Mouse (Mus musculus): Measurements from ENCODE around the gene Pros1.

Pros1 gene

GRCm38 (mm10) chr16:62854191-62855068 lies at the start of gene Pros1:
TSS of gene Pros1 (plus strand) at chr16:62854307.
- DNase-seq (ENCODE audit: low read depth, low spot score), result peak; percentile 35

- no peak for DNase-seq (ENCODE audit: low read depth, low spot score)
Measured at GRCm38 (mm10) chr16:62804621-62805020, 49.5 kb upstream of the Pros1 start.

DNA sequence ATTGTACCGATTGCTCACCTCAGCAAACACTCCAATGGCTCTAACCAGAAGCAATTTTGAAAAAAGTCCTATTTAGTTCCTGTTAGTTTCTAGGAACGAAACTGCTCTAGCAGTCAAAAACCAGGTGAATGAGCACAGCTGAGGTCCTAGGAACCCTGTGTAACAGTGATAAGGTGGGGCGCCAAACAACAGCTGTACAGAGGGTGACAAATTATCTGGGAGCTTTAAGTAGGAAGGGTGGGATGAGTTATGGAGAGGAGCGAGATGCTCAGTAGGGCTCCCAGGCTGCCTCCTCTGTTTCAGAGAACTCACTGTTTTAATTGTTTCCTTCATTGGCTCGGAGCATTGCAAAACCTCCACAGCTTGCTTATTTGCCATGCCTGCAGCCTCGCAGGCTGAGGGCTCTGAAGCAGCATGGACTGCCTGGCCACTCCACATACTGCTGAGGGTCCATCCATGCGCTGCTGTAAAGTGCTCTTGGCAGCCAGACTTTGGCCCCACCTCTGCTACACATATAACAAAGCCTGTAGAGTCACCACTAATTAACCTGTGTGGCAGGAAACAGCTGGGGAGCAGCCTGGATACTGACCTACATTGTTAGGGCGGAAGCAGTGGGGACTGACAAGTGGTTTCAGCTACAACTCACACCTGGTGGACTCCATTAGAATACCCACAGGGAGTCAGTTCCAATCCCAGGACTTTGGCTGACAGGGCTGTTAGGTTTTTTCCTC lies 46.7 kb upstream of the Pros1 start:
- DNase-seq (ENCODE audit: low read depth, low spot score), result no peak

DNA sequence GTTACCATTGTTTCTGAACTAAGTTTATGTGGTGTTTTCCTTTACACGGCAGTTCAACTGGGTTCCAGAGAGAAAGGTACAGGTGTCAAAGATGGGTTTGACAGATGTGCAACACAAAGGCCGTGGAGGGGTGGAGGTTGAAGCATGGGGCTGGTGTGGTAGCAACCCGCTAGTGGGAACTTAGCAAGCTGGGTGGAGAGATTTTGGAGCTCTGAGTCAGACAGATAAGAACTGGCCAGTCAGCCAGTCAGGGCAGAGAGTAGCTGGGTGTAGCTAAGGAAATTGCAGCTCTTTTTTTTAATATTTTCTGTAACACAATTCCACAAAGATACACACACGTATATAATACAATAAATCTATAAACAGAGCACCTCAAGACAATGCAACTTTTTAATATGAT lies 43.3 kb upstream of the Pros1 start:
- DNase-seq (ENCODE audit: low read depth, low spot score), result no peak

GRCm38 (mm10) chr16:62813790-62814189 lies 40.3 kb upstream of the Pros1 start:
- DNase-seq (ENCODE audit: low read depth, low spot score), result no peak

GRCm38 (mm10) chr16:62814491-62814890 lies 39.6 kb upstream of the Pros1 start, which contains the start of gene Stx19:
TSS of gene Stx19 (plus strand) at chr16:62814676.
- DNase-seq (ENCODE audit: low read depth, low spot score), result no peak

DNA sequence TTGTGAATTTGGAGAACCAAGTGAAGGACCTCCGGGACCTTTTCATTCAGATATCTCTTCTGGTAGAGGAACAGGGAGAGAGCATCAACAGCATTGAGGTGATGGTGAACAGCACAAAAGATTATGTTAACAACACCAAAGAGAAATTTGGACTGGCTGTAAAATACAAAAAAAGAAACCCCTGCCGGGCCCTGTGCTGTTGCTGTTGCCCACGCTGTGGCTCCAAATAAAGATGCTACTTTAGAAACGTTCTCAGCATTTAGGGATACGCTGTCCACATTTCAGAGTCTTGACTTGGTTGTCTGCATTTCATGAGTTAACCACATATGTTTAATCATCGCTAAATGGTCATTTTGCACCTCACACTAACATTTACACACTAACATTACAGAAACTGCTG lies 31.6 kb upstream of the Pros1 start:
- DNase-seq (ENCODE audit: low read depth, low spot score), result no peak

- peak; percentile 54 for DNase-seq (ENCODE audit: low read depth, low spot score)
Measured at GRCm38 (mm10) chr16:62826156-62827001, 27.7 kb upstream of the Pros1 start.

GRCm38 (mm10) chr16:62832027-62832426 lies 22.1 kb upstream of the Pros1 start:
- DNase-seq (ENCODE audit: low read depth, low spot score), result no peak

GRCm38 (mm10) chr16:62832481-62832880 lies 21.6 kb upstream of the Pros1 start:
- DNase-seq (ENCODE audit: low read depth, low spot score), result peak; percentile 78

- DNase-seq (ENCODE audit: low read depth, low spot score), result no peak
Measured at GRCm38 (mm10) chr16:62834016-62834735, 19.9 kb upstream of the Pros1 start.

GRCm38 (mm10) chr16:62845341-62845740 lies 8.8 kb upstream of the Pros1 start:
- no peak for DNase-seq (ENCODE audit: low read depth, low spot score)

DNA sequence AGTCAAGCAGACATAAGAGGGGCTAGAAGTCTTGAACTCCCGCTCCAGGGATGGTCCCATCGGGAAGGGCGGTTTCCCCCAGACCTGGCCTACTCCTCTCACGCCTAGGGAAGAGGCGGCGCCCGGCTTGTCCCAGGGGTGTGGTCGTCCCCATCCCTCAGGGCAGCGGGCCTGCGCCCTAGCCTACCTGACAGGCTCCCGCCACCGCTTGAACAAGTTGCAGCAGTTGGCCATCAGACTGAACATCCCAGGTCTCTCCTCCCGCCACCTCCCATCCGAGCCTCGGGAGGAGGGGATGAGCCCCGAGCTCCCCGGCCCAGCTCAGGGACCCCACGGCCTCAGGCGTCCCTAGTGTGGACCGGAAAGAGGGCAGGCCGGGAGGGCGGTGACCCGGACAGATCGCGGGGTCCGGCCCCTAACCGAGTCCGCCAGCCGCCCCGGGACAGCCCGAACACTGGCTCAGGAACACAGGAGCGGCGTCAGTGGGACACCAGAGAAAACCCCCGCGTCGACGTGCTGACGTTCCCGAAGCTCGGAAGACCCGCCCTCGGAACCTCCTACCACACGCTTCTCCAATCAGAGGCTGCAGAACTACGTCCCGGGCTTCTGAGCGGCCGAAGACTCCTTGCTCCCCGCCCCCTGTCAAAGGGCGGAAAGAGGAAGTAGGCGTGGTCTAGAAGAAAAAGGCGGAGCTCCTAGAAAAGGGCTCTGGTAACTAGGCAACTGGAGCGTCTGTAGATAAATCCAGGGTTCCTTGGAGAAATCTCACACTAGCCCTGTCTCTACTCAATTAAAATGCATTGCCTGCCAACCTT lies 7.4 kb upstream of the Pros1 start, which contains the start of gene Arl13b:
TSS of gene Arl13b (minus strand) at position 543 of the 815 bp plus-strand sequence.
- DNase-seq (ENCODE audit: low read depth, low spot score), result peak; percentile 97

GRCm38 (mm10) chr16:62852464-62853252 lies 1.4 kb upstream of the Pros1 start:
- DNase-seq (ENCODE audit: low read depth, low spot score), result peak; percentile 73

DNA sequence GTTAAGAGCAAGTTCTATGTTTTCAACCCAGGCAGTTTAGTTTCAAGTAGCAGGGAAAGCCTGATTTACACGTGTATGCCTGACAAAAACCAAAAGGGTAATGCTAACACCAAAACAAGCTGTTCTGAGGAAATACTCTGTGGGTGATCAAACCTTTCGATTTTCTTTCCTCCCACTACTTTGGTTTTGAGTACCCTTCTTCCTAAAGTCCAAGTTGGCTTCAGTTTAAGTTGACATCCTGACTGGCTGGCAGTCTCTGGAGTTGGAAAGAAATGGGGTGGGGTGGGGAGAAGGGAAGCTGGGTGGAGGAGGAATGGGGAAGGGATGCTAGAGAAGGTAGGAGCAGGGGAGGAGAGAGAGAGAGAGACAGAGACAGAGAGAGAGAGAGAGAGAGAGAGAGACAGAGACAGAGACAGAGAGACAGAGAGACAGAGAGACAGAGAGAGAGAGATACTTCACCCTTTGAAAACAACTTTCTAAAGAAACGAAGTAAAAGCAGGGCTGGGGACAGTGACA lies 438 bp upstream of the Pros1 start:
- DNase-seq (ENCODE audit: low read depth, low spot score), result no peak

DNA sequence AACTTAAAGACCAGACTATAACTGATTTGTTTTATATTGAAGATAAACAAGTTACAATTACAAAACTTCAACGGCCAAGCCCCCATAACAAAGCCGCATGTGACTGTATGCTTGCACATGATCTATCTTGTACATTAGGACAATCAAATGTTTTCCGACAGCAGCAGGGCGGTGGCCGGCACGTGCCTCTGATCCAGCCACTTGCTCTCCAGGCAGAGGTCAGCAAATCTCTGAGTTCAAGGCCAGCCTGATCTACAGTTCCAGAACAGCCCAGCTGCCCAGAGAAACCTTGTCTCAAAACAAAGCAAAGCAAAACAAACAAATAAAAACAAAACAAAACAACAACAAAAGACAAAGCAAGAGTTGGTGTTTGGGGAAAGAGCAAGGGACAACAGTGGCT lies 1.3 kb downstream of the Pros1 start:
- DNase-seq (ENCODE audit: low read depth, low spot score), result no peak

DNA sequence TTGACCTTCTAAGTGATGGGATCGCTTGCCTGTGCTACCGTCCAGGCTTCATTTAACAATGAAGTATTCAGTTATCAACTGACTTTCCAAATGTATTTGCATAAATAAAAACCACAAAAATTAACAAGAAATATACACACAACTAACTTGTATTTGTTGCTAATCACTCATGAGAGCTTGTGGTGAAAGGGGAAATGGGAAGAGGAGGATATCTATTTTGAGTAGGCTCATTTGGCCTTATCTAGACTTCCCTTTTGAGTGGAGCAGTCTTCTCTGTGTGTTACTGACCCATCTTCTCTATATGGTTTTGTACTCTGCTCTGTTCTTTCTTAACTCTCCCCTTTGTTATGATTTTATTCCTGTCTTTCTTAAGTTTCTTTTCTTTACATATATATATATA lies 2.2 kb downstream of the Pros1 start:
- DNase-seq (ENCODE audit: low read depth, low spot score), result no peak

- DNase-seq (ENCODE audit: low read depth, low spot score), result no peak
Measured at GRCm38 (mm10) chr16:62857498-62857897, 3.4 kb downstream of the Pros1 start.

- peak; percentile 13 for DNase-seq (ENCODE audit: low read depth, low spot score)
Measured at GRCm38 (mm10) chr16:62858018-62858417, 3.9 kb downstream of the Pros1 start.
